Mouse (Mus musculus) E14TG2a.4 (cell line): Measurements from ENCODE around the gene Urb1.

Experiments used
- CTCF ChIP-seq: conservative IDR thresholded peaks from 2 replicates; pipeline ENCODE4 v1.5.1; 2014; ENCODE audit warnings: low read length
- NANOG ChIP-seq: IDR thresholded peaks from 2 replicates; pipeline ENCODE4 v1.6.1; 2014; ENCODE audit warnings: borderline replicate concordance, low read length, mixed read lengths
- POU5F1 ChIP-seq: IDR thresholded peaks from 2 replicates; pipeline ENCODE4 v1.6.1; 2014; ENCODE audit warnings: low read length, borderline replicate concordance

DNA sequence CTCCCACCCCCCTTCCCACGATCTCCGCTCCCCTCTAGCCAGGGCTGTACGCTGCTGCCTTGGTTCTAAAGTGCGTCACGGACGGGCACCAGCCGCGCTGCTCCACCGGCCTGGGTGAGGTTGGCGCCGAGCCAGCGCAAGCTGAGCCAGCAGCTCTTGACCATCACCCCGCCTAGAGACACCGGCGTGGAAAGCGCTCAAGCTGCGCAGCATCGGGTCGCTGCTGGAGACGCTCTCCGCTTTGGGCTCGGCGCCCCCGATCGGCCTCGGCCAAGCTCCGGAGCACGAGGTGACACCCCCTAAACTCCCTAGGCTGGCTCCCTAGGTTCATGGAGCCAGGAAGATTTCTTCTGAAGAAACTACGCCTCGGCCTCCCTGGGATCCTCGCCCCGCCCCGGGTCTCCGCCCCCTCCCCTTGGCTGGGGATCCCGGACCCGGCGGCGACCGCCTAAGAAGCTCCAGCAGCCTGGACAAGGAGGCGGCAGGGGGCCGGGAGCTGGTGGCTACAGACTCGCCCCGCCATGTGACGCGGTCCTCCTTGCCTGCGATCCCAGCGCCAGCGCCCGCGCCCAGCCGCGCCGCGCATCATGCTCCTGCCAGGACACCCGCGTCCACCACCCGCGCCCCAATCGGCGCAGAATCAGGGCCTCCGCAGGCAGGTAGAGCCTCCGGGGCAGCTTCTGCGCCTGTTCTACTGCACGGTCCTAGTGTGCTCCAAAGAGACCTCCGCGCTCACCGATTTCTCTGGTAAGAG is 20.6 kb upstream of the Urb1 start:
- TF ChIP-seq CTCF (no peak), POU5F1 (no peak), NANOG (no peak)
